Mouse (Mus musculus) thymus, postnatal 4 days (tissue): ENCODE measurements at regions not wholly inside any gene's neighbourhood (a gene's known extent, or its start where the extent isn't known, plus 50 kb on each side); places are given as distances from the start of the nearest gene placed in this dataset.
"Not testable (repeated sequence)": the region's sequence is repeated elsewhere in the genome, so short reads cannot be mapped to it uniquely, and the experiment has no call there.

ENCODE experiments used
- DNase-seq: peaks from one replicate; pipeline ENCODE4 v3.0.0; 2021

- no peak for DNase-seq
Measured at GRCm38 (mm10) chr15:11463341-11463740, 63.9 kb upstream of the Tars start.

DNA sequence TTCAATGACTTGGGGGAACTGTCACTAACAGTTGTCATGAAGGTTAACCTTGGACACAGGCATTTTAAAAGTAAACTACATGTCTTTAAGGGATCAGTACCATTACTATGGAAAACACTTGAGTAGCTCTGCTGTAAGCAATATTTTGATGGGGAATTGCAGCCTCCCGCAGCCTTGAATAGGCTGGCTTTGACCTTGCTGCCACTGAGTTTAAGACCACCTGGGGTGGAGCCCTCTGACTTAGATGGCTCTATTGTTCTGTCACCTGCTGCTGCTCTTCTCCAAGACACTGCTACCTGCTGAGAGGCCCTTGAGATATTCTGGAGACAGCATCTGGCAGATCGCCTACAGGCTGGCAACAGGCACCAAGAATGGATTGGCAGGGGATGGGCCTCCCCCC is 62.1 kb upstream of the Tars start:
- DNase-seq = not testable (repeated sequence)

GRCm38 (mm10) chr15:11459306-11459705 is 59.8 kb upstream of the Tars start:
- no peak for DNase-seq

- DNase-seq = no peak
Measured at GRCm38 (mm10) chr15:11457278-11457677, 57.8 kb upstream of the Tars start.

DNA sequence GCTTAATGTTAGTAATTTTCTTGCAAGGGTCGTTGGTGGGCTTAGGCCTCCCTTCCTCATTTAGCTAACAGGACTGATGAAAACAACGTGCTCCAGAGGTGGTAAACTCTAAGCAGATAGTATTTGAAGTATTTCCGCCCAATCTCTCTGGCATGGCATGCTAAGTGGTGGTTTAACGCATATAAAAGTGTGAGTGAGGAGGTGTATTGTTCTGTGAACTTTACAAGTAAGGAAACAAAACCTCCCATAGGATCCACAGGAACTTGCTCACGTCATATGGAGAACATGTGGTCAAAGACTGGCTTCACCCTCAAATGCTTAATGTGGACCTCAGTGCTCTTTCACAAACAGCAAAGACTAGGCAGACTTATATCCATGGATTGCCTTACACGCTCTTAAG is 56.5 kb upstream of the Tars start:
- DNase-seq = no peak

GRCm38 (mm10) chr15:11455366-11455785 is 55.9 kb upstream of the Tars start:
- no peak for DNase-seq

- DNase-seq = no peak
Measured at GRCm38 (mm10) chr15:11453997-11454396, 54.5 kb upstream of the Tars start.

- no peak for DNase-seq
Measured at GRCm38 (mm10) chr15:11451635-11452034, 52.2 kb upstream of the Tars start.
